ENCODE assay signal across 8 mouse cellular contexts in genomic region chr17:33089220-33089949, GRCm38 (mm10). TPM values are rescaled to one million over a fixed set of nuclear protein-coding genes. Genes with fewer than 3 reads are reported as not detected.
DNase-seq lines count a peak whose midpoint lies in the region; ATAC-seq lines count a peak whose summit lies in the region.

Zfp563 (plus strand) TSS chr17:33089310.

- peak; percentile 91 for ATAC-seq in megakaryocyte progenitor cell, adult 5-6 weeks (replicated peaks; ENCODE audit: poor library complexity)

- peak; percentile 98 for DNase-seq in adipocyte (ENCODE audit: low spot score)
- DNase-seq in embryo, embryonic 10 days (ENCODE audit: low spot score) = peak; percentile 95
- DNase-seq in gastrocnemius, postnatal 10 days = peak; percentile 93
- DNase-seq in induced T-regulatory cell, adult 2 months (ENCODE audit: low read depth) = peak; percentile 93
- peak; percentile 83 to 95 for DNase-seq in left cerebral cortex, adult 9 months (ENCODE audit: low spot score in 2 of 2)
- DNase-seq in right cerebral cortex, postnatal 14 days = peak; percentile 88
- DNase-seq in urinary bladder, postnatal 36 days (ENCODE audit: low spot score in 2 of 2) = peak; percentile 93 to 94

RNA-seq across cellular contexts. Expression of gene Zfp563, which starts in this region (rescaled TPM):
- total RNA-seq in gastrocnemius, postnatal 10 days (2021) = 1 to 10 TPM; 3.8 to 5.8 TPM
- 5.3 and 8.2 TPM in 2 replicates for total RNA-seq in megakaryocyte progenitor cell, adult 5-6 weeks (2015)
- 3.4 and 5.5 TPM in 2 replicates for total RNA-seq in megakaryocyte progenitor cell, adult 5-6 weeks (2017)

Comparison
In these comparisons a context has a peak if more than half of its experiments do, and no peak if none do; other contexts are left out.
1. Peak in every context shown above with its lines: DNase-seq and ATAC-seq.